Mouse (Mus musculus): ENCODE measurements around the gene Snrnp25.

DNA sequence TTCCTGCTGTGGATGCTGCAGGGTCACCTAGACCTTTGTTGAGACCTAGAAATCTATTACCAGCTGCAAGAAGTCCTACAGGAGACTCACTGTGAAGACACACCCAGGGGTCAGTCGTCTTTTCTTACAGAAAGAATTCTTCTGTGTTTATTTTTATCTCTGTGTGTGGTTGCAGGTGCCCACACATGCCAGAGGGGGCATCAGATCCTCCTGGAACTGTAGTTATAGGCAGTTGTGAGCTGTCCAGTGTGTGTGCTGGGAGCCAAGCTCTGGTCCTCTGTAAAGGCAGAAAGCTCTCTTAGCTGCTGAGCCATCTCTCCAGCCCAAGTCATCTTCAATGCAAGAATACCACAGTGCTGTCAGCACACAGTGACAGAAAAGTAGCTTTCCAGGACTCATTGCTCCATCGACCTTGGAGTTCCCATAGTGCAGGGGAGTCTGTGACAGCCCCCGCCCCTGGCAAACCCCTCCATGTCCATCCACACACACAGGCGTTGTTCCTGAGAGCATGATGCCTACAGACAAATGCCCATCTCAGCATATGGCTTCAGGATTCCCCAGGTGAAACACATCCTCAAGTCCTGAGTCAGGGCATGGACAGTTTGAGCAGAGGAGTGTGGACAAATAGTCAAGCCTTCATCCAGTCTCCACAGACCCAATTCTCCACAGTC, 18.2 kb downstream of the Snrnp25 start:
- no peak for TF ChIP-seq FLI1 (IDR thresholded peaks at IDR 0.05; ENCODE audit: low read length)
- TF ChIP-seq GATA1 (IDR thresholded peaks at IDR 0.05; ENCODE audit: borderline replicate concordance, low read length) = no peak

Data from megakaryocyte, embryonic 14.5 days (primary cell).